Mouse (Mus musculus) right cerebral cortex, adult 18-20 months (tissue): ENCODE results near the gene Galr3.

Source experiments
- DNase-seq: peaks from one replicate; pipeline ENCODE4 v3.0.0; 2022; ENCODE audit warnings: mixed read lengths

The Galr3 gene

DNA sequence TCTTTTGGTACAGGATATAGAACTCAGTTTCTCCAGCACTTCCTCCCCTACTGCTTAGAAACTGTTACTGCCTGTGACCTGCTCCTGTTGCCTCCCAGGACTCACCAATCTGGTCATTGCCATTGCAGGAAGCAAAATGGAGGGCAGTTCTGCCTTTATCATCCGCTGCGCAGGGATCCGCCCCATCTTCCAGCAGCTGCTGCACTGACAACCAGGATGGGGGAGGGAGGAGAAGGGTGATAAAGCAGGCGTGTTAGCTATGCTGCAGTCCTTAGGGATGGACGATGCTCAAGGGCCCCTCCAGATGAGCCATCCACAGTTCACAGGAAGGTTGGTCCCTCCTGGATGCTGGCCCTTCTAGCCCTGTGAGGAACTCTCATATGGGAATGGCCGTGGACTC lies 16.2 kb downstream of the Galr3 start:
- DNase-seq, result no peak

DNA sequence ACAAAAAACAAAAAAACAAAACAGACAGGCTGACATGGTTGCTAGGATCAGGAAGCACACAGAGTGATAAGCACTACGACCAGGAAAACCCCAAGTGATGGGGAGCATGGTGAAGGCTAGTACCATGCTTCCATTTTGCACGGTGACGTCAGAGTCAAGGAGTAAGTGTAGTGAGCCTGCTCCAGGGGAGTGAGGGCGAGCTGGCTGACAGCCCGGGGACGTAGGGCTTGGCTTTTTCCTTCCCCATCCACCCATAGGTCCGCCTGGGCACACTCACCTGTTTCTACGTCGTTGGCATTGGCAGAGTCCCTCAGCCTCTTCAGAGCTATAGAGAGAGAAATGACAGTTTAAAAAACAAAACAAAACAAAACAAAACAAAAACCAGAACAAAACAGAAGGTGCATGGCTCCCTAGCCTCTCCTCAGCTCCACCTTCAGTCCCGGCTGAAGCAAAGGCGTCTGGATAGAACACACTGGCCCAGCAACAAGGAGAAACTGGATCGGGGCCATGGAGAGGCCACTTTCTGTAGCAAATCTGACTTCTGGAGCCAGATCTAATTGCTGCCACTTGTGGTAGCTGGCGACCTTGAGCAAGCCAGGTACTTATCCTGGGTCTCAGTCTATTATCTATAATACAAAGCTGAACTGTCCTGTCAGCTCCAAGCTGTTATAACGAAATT lies 19.3 kb downstream of the Galr3 start:
- no peak for DNase-seq

DNA sequence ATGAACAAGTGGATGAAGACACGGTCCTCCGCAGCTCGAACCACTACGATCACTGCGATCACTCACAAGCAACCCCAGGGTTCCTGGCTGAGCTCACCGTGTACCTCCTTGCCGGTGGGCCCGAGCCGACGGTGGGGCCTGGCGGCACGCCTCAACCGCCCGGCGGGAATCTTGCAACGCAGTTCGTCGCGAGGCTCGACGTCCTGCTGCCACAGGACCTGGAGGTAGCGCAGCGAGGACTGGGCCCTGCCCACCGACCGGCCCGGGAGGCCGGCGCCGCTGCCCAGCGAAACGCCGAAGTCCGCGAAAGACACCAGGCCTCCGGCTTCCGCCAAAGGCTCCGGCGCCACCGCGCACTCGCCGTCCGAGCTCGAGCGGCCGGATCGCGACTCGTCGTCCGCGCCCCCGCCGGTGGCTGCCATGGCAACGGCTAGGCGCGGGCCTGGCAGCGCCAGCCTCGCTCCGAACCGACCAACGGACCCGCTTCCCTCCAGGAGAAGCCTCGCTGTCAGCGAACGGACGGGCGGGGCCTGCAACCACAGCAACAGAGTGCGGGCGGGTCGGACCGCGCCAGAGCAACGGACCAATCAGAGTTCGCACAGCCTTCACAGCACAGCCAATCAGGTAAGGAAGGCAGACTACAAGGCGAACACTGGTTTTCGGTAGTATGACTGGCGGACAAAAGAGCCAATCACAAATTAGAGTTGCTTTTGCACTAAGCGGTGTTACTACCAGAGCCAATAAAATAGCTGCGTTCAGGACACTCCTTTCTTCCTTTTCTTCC lies 20.9 kb downstream of the Galr3 start, which contains the start of gene Ankrd54:
Gene Ankrd54 (minus strand): TSS at position 518 of the 784 bp plus-strand sequence.
- peak; percentile 100 for DNase-seq

DNA sequence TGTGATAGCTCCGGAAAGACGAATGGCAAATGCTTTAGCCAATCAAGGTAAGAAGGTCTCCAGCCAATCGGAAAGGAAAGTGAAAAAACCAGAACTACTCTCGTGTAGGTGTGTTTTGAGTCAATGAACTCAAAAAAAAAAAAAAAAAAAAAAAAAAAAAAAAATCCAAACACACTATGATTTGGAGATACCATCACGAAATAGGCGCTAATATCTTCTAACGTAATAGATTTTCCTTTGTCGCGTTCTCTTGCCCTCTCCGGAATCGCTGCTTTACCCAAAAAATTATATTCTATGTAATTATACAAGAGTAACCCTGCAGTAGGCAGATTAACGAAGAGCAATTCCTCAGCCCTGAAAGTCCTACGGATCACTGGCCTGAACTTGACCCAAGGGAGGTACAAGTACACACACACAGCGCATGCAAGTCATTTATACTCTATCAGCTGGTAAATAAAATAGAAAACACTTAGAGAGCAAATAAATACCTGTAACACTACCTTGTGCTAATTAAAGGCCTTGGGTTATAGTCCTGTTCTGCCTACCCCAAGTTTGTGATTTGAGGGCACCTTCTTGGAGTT lies 21.6 kb downstream of the Galr3 start:
- DNase-seq, result no peak

DNA sequence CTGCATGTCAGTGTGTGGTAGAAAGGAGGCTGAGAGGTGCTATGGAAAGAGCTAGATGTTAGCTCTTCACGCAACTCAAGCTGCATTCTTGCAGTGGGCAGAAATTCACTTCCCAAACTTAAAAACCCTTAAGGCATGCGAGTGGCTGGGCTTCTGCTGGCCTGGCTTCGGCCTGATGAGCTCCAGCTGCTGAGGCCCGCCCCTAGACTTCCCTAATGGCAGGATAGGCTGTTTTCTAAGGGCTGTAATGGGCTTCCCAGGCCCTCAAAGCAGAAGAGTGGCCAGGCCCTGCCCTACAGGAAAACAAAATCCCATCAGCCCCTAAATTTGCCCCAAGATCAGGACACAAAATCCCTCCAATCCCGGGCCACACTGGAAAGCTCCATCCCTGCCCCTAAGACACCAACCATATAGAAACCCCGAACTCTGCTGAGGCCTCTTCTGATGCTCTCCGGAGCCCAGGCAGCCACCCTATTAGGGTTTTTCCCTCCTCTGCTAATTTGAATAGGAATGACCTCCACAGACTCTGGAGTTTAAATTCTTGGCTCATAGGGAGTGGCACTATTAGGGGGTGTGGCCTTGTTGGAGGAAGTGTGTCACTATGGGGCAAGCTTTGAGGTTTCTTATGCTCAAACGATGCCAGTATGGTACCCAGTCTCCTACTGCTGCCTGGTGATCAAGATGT lies 23.5 kb downstream of the Galr3 start:
- no peak for DNase-seq

DNA sequence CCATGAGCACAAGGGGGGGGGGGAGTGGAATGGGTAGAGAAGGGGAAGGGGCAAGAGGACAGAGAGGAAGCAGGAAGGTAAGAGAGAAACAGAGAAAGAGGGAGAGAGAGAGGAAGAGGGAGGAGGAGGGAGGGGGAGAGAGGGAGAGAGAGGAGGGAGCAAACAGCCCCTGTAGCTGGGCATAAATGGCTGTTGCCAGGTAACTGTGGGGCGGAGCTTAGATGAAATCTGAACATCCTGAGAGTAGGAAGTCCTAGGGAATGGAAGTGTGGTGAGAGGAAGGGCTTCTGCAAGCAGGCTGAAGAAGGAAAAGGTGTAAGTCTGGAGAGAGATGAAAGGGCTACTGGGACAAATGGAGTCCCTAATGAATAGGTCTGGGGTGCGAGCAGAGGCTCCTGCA lies 24.6 kb downstream of the Galr3 start:
- no peak for DNase-seq

DNA sequence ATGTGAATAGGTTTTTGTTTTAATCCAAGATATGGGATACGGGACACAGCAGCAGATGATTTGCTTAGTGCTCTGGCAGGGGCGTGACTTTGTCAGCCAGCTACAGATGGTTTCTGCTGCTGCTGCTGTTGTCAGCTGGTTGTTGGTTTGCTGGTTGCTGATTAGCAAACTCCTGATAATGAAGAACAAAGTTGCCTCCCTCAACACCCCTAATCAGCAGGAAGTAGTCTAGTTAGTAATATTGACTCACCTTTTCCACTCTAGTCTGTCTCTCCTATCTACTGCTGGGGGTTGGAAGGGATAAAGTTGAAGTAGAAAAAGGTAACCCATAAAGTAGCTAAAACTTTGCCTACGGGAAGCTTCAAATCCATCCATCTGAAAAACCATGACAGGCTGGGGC lies 25.9 kb downstream of the Galr3 start:
- no peak for DNase-seq

DNA sequence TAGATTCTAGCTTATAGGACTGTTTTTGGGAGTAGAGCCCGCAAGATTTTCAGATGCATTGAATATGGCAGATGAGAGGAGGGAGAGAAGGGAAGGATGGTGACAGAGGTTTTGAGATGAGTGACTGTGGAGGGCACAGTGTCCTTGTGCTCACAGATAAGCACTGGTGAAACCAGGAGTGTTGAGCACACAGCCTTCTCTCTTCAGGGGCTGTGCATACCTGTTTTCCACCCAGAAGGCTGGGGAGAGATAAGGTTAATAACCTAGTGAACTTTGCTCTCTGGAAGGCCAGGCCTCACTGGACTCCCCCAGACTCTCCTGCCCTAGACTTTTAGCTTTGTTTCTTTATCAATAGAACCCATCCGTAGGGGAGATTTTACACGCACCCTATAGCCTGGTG lies 26.7 kb downstream of the Galr3 start:
- no peak for DNase-seq

DNA sequence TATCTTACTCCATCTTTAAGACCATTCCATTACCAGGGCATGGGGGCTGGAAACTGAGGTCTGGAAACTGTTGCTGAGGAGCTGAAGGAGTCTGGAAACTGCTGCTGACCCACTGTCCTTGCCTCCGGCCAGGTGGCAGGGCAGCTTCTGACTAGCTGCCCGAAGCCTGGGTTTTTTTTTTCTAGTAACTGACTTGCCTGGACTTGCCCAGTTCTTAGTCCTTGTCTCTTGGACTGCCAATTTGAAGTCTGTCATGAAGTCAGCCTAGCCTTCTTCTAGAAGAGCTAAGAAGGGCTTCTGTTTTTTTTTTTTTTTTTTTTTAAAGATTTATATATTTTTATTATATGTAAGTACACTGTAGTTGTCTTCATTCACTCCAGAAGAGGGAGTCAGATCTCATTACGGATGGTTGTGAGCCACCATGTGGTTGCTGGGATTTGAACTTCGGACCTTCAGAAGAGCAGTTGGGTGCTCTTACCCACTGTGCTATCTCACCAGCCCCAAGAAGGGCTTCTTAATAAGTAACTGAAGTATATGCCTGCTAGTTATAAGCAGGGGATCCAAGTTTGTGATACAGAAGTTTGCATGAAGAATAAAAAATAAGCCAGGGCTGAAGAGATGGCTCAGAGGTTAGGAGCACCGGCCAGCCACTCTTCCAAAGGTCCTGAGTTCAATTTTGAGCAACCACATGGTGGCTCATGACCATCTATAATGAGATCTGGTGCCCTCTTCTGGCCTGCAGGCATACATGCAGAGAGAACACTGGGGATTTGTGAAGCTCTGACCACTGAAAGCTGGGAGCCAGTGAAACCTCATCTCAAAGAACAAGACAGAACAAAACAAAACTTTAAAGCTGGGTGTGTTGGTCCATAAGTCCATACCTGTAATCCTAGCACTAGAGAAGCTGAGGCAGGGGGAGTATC lies 29.7 kb downstream of the Galr3 start:
- peak; percentile 23 for DNase-seq

DNA sequence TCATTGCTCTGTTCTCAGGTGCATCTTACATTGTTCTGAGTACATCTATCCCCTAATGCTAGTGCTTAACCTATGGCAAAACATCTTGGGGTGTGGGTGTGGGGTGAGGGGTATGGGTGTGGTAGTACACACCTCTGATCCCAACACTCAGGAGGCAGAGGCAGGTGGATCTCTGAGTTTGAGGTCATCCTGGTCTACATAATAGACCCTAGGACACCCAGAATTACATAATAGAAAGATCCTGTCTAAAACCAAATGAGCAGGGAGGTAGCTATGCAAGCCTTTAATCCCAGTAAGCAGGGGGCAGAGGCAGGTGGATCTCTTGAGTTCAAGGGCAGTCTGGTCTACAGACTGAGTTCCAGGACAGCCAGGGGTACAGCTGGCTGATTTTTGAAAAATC lies 32.1 kb downstream of the Galr3 start:
- DNase-seq, result no peak

DNA sequence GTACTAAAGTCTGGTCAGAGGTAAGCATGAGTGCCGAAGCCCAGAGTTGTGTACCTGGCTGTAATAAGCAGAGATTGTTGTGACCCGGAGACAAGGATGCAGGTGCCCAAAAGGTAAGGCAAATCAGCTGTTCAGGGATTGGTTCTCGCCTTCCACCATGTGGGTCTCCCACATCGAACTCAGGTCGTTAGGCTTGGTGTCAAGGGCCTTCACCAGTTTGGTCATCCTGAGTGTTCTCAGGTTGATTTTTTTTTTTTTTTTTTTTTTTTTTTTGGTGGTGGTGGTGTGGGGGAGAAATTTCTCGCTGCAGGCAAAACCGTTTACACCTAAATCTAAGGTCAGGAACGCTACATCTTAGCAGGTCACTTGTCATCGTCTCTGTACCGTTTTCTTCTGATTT lies 32.8 kb downstream of the Galr3 start:
- DNase-seq, result no peak

DNA sequence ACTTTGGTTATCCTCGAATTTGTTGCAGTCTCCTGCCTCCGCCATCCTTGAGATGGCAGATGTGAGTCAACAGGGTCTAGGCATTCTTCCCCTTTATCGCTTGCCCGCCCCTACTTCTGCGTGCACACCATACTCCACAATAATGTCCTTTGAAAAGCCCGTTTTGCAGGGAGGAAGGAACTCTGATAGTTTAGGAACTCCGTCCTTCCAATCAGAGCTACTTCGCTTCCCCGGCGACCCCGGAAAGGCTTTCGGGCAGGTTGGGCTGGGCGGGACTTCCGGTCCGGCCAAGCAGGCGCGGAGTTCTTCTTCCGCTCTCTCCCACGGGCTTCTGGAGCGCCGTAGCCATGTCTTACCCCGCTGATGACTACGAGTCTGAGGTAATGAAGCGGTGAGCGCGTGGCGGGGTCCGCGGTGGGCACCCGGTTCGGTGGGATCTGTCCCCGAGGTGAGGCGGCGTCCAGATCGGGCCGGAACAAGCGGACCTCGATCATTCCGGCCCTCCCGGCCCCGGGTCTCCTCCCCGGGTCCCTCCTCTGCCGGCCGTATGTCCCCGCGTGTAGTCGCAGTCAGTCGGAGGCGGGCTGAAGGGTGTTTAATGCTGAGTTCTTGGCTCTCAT lies 33.3 kb downstream of the Galr3 start, which contains the start of gene Eif3l:
Gene Eif3l (plus strand): TSS at position 267 of the 620 bp plus-strand sequence.
- peak; percentile 93 for DNase-seq

DNA sequence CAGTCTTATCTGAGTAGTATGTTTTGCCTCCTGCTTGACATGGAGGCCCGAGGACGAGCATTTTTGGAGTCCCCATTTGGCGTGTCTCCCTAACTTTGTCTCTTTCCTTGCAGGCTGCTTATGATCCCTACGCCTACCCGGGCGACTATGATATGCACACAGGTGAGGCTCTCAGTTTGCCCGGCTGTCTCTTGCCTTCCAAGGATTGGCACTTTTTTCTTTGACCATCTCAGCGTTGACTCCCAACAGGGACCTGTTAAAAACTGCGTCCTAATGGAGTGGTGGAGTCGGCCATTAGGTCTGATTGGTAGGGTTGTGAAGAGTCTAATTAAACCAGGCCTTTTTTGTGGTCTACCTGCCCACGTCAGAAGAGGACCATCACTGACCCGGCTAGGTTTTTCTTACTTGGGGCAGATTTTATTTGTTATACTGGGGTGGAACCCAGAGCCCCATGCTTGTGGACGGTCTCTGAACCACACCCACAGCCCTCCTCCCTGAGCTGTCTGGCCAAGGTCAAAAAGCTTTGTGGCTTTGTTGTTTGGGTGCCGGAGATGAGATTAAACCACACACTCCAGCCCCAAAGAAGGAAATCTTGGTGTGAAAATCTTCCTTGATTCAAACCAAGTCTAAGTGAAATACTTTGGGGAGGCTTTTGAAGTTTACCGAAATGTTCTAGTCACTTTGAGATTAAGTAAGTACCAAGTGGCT lies 34.1 kb downstream of the Galr3 start:
- no peak for DNase-seq

DNA sequence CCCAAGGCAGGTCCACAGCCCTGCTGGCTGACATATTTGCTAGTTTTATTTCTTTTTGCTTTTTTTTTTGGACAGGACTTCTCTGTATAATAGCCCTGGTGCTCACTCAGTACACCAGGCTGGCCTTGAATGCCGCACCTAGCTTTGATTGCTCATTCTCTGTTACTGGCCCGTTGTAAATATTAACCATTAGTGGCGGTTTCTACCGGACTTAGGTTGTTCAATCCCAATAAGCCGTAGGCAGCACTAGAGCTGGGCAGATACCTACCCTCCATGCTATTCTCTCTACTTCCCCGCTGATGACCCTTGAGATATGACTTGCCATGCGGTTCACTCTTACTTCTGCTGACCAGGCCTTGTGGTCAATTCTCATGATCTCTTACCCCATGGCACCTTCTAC lies 37.9 kb downstream of the Galr3 start:
- no peak for DNase-seq

DNA sequence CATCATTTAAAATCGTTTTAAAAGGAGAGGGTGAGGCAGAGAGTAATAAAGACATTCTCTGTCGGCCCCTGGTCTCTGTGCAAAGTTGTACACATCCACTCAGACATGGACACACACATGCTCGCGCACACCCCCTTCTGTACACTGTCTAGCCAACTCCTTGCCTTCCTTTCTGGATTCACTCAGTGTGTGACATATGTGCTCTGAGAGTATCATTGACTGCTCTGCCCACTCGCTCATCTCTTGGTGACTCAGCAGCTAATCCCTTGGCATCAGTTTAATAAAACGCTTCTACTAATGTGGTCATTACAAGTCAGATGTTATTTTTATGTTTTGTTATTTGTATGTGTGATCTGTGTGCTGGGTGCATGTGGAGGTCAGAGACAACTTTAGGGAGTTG lies 50.6 kb downstream of the Galr3 start:
- DNase-seq, result no peak
